Mouse (Mus musculus): ENCODE measurements around the gene Clec4g. TPM values are rescaled to one million over a fixed set of nuclear protein-coding genes. Genes with fewer than 3 reads are reported as not detected.

The Clec4g gene
- polyA plus RNA-seq, 1 experiment: 0.50 TPM

DNA sequence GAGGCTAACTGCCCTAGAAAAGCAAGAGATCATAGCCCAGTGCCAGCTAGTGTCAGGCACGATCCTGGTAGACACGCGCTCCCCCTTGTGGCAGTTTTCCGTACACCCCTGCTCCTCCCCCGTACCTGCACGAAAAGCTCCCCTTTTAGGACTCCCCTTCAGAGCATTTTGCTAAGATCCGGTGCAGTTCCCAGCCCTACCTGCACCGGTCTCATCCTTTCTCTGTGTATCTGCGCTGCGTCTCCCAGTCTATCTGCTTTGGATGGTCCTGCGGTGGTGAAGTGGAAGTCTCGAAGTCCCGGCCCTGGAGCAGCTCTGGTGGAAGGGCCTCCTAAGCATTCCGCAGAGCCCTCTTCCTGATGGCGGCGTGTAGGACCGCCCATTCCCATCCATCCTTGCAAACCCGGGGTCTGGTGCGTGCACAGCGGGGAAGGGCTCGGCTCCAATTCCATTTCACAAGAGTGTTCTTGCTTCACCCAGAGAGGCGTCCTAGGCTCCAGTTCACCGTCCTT is 48.4 kb downstream of the Clec4g start, which contains the start of gene Fcor:
TSS of gene Fcor (minus strand) at position 383 of the 512 bp plus-strand sequence.
- H3K4me1 ChIP-seq (ENCODE audit: control insufficient read depth, insufficient read depth, low read length): no peaks in the 10 kb centered on the region; the same call in 1 of the 2 replicates
- no peaks in the 10 kb centered on the region for H3K27me3 ChIP-seq (replicated peaks; ENCODE audit: control insufficient read depth, insufficient read depth, low read length)
- H3K27ac ChIP-seq (ENCODE audit: insufficient read depth, low read depth, low read length): no peak within 1 kb of the TSS
- under 1% methylated on average over 23 of the region's 23 CpGs for WGBS
- peak; percentile 95 for TF ChIP-seq CTCF (conservative IDR thresholded peaks at IDR 0.05; ENCODE audit: insufficient read depth, insufficient read length, low read depth, low read length)
- no peak for TF ChIP-seq POLR2A (IDR thresholded peaks at IDR 0.05; ENCODE audit: low read depth, low read length)
- peak; percentile 86 for DNase-seq
- no peaks in the 10 kb centered on the region for H3K36me3 ChIP-seq (ENCODE audit: control insufficient read depth, insufficient read depth, low read length)
- H3K4me3 ChIP-seq (ENCODE audit: insufficient read depth, low read depth, low read length): peak within 1 kb of the TSS; percentile 70

DNA sequence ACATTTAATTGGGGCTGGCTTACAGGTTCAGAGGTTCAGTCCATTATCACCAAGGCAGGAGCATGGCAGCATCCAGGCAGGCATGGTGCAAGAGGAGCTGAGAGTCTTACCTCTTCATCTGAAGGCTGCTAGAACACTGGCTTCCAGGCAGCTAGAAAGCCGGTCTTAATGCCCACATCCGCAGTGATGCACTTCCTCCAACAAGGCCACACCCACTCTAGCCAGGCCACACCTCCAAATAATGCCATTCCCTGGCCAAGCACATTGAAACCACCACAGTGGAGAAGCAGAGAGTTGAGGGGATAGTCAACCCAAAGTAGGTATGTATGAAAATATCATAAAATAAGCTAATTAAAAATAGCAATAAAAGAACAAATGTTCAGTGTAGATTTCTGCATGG is 50.1 kb downstream of the Clec4g start:
- TF ChIP-seq CTCF (conservative IDR thresholded peaks at IDR 0.05; ENCODE audit: insufficient read depth, insufficient read length, low read depth, low read length): no peak
- TF ChIP-seq POLR2A (IDR thresholded peaks at IDR 0.05; ENCODE audit: low read depth, low read length): no peak

DNA sequence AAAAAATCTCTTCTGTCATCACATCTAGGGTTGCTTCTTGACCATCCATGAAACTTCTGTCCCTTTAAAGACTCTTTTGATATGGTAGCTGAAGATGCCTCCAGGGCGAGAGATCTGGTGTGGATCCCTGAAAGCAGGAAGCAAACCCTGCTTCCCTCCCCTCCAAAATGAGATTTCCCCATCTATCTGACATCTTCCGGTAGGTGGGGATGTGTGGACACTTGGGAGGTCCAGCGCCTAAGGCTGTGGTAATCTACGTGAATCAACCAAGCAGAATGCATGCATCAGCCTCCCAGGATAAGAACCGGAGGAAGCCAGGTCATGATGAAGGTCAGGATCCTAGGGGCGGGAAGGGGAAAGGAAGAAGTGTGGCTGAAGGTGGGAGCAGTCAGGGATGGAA is 54.9 kb downstream of the Clec4g start, which contains the start of gene Mcemp1:
TSS of gene Mcemp1 (plus strand) at position 248 of the 400 bp plus-strand sequence.
- H3K27ac ChIP-seq (ENCODE audit: insufficient read depth, low read depth, low read length): no peak within 1 kb of the TSS
- H3K36me3 ChIP-seq (ENCODE audit: control insufficient read depth, insufficient read depth, low read length): no peaks in the 10 kb centered on the region
- H3K27me3 ChIP-seq (replicated peaks; ENCODE audit: control insufficient read depth, insufficient read depth, low read length): no peaks in the 10 kb centered on the region
- 59% methylated on average over 6 of the region's 6 CpGs for WGBS
- no peaks in the 10 kb centered on the region for H3K4me1 ChIP-seq (ENCODE audit: control insufficient read depth, insufficient read depth, low read length)
- TF ChIP-seq CTCF (conservative IDR thresholded peaks at IDR 0.05; ENCODE audit: insufficient read depth, insufficient read length, low read depth, low read length) (no peak), POLR2A (IDR thresholded peaks at IDR 0.05; ENCODE audit: low read depth, low read length) (no peak)
- no peak for DNase-seq
- H3K4me3 ChIP-seq (ENCODE audit: insufficient read depth, low read depth, low read length): no peak within 1 kb of the TSS

More for the DNA sequence above, 50.1 kb downstream of the Clec4g start:
- Histone ChIP-seq H3K4me1 (ENCODE audit: control insufficient read depth, insufficient read depth, low read length) (no peaks in the 10 kb centered on the region; the same call in 1 of the 2 replicates), H3K27me3 (replicated peaks; ENCODE audit: control insufficient read depth, insufficient read depth, low read length) (no peaks in the 10 kb centered on the region), H3K27ac (ENCODE audit: insufficient read depth, low read depth, low read length) (no peak overlapping the region), H3K36me3 (ENCODE audit: control insufficient read depth, insufficient read depth, low read length) (no peaks in the 10 kb centered on the region), H3K4me3 (ENCODE audit: insufficient read depth, low read depth, low read length) (no peak overlapping the region)
- 72% methylated on average over 2 of the region's 2 CpGs for WGBS
- DNase-seq: no peak

DNA sequence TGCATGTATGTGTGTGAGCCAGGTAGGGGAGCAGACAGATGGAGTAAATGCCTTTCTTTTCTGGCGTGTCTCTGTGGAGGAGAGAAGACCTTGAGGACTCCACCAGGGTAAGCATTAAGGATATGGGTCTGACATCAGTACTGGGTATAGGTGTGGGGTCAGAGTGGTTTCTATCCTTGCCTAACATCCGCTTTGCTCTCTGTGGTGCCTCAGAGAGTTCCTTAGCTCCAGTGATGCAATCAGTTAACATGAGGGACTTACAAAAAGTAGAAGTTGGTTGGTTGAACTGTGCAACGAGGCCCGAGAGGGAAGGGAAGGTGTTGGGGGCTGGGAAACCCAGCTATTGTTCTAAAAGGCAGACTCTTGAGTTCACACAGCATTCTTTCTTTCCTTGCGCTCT is 56.0 kb downstream of the Clec4g start:
- H3K27me3 ChIP-seq (replicated peaks; ENCODE audit: control insufficient read depth, insufficient read depth, low read length): no peaks in the 10 kb centered on the region
- DNase-seq: no peak
- no peak overlapping the region for H3K4me3 ChIP-seq (ENCODE audit: insufficient read depth, low read depth, low read length)
- 58% methylated on average over 5 of the region's 5 CpGs for WGBS
- no peak overlapping the region for H3K27ac ChIP-seq (ENCODE audit: insufficient read depth, low read depth, low read length)
- no peaks in the 10 kb centered on the region for H3K36me3 ChIP-seq (ENCODE audit: control insufficient read depth, insufficient read depth, low read length)
- H3K4me1 ChIP-seq (ENCODE audit: control insufficient read depth, insufficient read depth, low read length): no peaks in the 10 kb centered on the region
- no peak for TF ChIP-seq POLR2A (IDR thresholded peaks at IDR 0.05; ENCODE audit: low read depth, low read length)
- TF ChIP-seq CTCF (conservative IDR thresholded peaks at IDR 0.05; ENCODE audit: insufficient read depth, insufficient read length, low read depth, low read length): no peak

DNA sequence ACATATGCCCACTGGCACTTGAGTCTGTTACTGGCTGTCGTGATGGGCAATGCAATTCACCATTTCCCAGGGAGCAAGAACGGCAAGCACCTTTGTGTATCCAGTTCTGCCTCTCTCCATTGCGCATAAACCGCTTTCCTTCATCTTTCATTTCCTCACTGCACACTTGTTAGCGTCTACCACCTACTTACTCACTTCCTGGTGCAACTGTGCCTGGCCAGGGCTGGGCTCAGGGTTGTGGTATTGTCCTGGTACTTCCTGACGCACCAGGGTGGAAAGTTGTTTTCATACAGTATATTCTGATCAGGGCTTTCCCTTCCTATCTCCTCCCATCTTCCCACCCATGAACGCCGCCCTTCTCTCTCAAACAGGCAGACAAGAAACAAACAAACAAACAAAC is 59.6 kb downstream of the Clec4g start:
- no peaks in the 10 kb centered on the region for H3K36me3 ChIP-seq (ENCODE audit: control insufficient read depth, insufficient read depth, low read length)
- H3K27ac ChIP-seq (ENCODE audit: insufficient read depth, low read depth, low read length): no peak overlapping the region
- no peak for DNase-seq
- no peaks in the 10 kb centered on the region for H3K4me1 ChIP-seq (ENCODE audit: control insufficient read depth, insufficient read depth, low read length)
- TF ChIP-seq CTCF (conservative IDR thresholded peaks at IDR 0.05; ENCODE audit: insufficient read depth, insufficient read length, low read depth, low read length) (no peak), POLR2A (IDR thresholded peaks at IDR 0.05; ENCODE audit: low read depth, low read length) (no peak)
- H3K27me3 ChIP-seq (replicated peaks; ENCODE audit: control insufficient read depth, insufficient read depth, low read length): no peaks in the 10 kb centered on the region
- WGBS: 82% methylated on average over 8 of the region's 8 CpGs
- H3K4me3 ChIP-seq (ENCODE audit: insufficient read depth, low read depth, low read length): no peak overlapping the region

Other genes with a start within 250 kb of the Clec4g start
- gene Tex45, start 249.8 kb downstream of the Clec4g start, polyA plus RNA-seq (2012; rRNA removed): 0.05 and 0.11 TPM in 2 replicates
- 43.2 and 58.6 TPM in 2 replicates for gene Zfp358, start 227.5 kb downstream of the Clec4g start, polyA plus RNA-seq (2012; rRNA removed)
- gene Mcoln1, start 220.2 kb downstream of the Clec4g start, polyA plus RNA-seq (2012; rRNA removed): 239 and 302 TPM in 2 replicates
- 53.3 and 70.7 TPM in 2 replicates for gene Pnpla6, start 205.3 kb downstream of the Clec4g start, polyA plus RNA-seq (2012; rRNA removed)
- gene C330021F23Rik, start 152.7 kb downstream of the Clec4g start, polyA plus RNA-seq (2012; rRNA removed): 6.4 and 7.3 TPM in 2 replicates
- 44.1 and 47.6 TPM in 2 replicates for gene Camsap3, start 133.4 kb downstream of the Clec4g start, polyA plus RNA-seq (2012; rRNA removed)
- 44.8 and 46.2 TPM in 2 replicates for gene Xab2, start 99.3 kb downstream of the Clec4g start, polyA plus RNA-seq (2012; rRNA removed)
- gene Pet100, start 99.1 kb downstream of the Clec4g start, polyA plus RNA-seq (2012; rRNA removed): 15.6 and 27.2 TPM in 2 replicates
- gene Pcp2, start 95.1 kb downstream of the Clec4g start, polyA plus RNA-seq (2012; rRNA removed): not detected in 2 replicates
- gene Stxbp2, start 89.7 kb downstream of the Clec4g start, polyA plus RNA-seq (2012; rRNA removed): 169 and 173 TPM in 2 replicates
- gene Retn, start 64.9 kb downstream of the Clec4g start, polyA plus RNA-seq (2012; rRNA removed): 47.2 and 76.9 TPM in 2 replicates
- gene Mcemp1, start 54.9 kb downstream of the Clec4g start, polyA plus RNA-seq (2012; rRNA removed): 0.10 and 0.53 TPM in 2 replicates
- 15.1 and 15.5 TPM in 2 replicates for gene Fcor, start 48.3 kb downstream of the Clec4g start, polyA plus RNA-seq (2012; rRNA removed)
- 30.5 and 30.8 TPM in 2 replicates for gene Trappc5, start 44.4 kb downstream of the Clec4g start, polyA plus RNA-seq (2012; rRNA removed)
- gene Fcer2a, start 26.5 kb downstream of the Clec4g start, polyA plus RNA-seq (2012; rRNA removed): 0.31 and 4.5 TPM in 2 replicates
- gene Cd209a, start 28.3 kb upstream of the Clec4g start, polyA plus RNA-seq (2012; rRNA removed): 0.79 and 1.1 TPM in 2 replicates
- 0.13 TPM in 1 of 2 replicates, not detected in the other for gene Cd209e, start 133.7 kb upstream of the Clec4g start, polyA plus RNA-seq (2012; rRNA removed)
- 0.20 and 1.1 TPM in 2 replicates for gene Cd209d, start 157.9 kb upstream of the Clec4g start, polyA plus RNA-seq (2012; rRNA removed)
- 0.34 and 10.5 TPM in 2 replicates for gene Cd209b, start 206.2 kb upstream of the Clec4g start, polyA plus RNA-seq (2012; rRNA removed)
- 0.16 and 0.58 TPM in 2 replicates for gene Cd209c, start 234.1 kb upstream of the Clec4g start, polyA plus RNA-seq (2012; rRNA removed)